Comparison of ENCODE assay signal across 8 mouse cellular contexts in the genomic region with DNA sequence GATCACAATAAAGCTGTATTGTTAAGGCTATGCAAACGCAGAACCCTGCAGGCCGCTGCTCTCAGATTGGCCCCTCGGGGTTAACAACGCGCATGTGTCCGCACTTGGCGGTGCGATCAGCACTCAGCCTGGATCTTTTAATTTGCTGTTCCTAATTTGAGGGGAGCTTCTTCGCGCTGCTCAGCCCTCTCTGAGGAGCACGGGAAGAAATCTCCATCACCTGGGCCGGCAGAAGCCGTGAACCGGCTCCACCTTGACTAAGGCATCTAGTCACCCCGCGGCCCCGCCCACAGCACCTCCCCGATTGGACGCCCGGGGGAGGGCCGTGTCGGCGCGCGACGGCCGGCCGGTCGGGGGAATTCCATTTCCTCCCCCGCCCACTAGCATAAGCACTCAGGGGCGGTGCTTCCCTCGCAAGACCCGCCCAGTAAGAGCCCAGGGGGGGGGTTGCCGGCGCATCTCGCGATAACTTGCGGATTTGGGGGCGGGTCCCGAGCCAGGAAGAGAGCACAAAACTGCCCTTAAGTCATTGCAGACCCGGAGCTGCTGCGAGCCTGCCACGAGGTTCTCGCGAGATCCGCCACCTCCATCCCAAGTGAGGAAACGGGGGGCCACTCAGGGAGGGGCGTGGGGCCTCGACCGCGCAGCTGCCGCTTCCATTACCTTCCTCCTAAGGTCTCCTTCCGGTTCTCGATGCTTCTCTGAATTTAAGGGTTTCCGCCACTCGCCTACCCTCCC. TPM values are rescaled to one million over a fixed set of nuclear protein-coding genes. Genes with fewer than 3 reads are reported as not detected.
DNase-seq lines count a peak whose midpoint lies in the region; ATAC-seq lines count a peak whose summit lies in the region.

Gene Ube2d3, plus strand, starts transcription at position 392 of the 738 bp plus-strand sequence.

- ATAC-seq in inflammation-experienced regulatory T-cells, adult 6 months = peak; percentile 81
- ATAC-seq in megakaryocyte-erythroid progenitor cell, adult 5-6 weeks (replicated peaks; ENCODE audit: low FRiP score, low TSS enrichment, poor library complexity, severe bottlenecking) = peak; percentile 85

- intact Hi-C loops in gastrocnemius, postnatal 14 days (cut with DNase I; ENCODE audit: low total_unique reads) = no loop called here
- intact Hi-C loops in left cerebral cortex, postnatal 10 days (cut with DNase I) = no loop called here

- DNase-seq in adrenal gland, adult (ENCODE audit: inconsistent age in 2 of 2, low spot score in 1 of 2) = peak; percentile 100
- DNase-seq in embryo, embryonic 10.5 days (ENCODE audit: low spot score) = peak; percentile 98
- DNase-seq in gastrocnemius, postnatal 14 days = peak; percentile 99
- DNase-seq in left cerebral cortex, postnatal 10 days (ENCODE audit: extremely low spot score in 1 of 2, low spot score in 2 of 2) = peak; percentile 99
- DNase-seq in right cerebral cortex, postnatal 25 days = peak; percentile 99
- DNase-seq in urinary bladder, postnatal 4 days (ENCODE audit: low spot score in 2 of 2) = peak; percentile 99

RNA-seq across cellular contexts. Expression of gene Ube2d3, which starts in this region (rescaled TPM):
- 100 to 1,000 TPM; 286 to 311 TPM for total RNA-seq in gastrocnemius, postnatal 14 days (2021)
- polyA plus RNA-seq in inflammation-experienced regulatory T-cells, adult 6 months (2017; shearing (Covaris generic)) = 100 to 1,000 TPM; 322 to 504 (median 355) TPM
- total RNA-seq in left cerebral cortex, postnatal 10 days (2021) = 100 to 1,000 TPM; 258 to 268 TPM
- 296 and 439 TPM in 2 replicates for total RNA-seq in megakaryocyte-erythroid progenitor cell, adult 5-6 weeks (2014; fragmentation: Nextera tagmentation)
- total RNA-seq in megakaryocyte-erythroid progenitor cell, adult 5-6 weeks (2017) = 697 and 1,018 TPM in 2 replicates

Comparison
In these comparisons a context has a peak if more than half of its experiments do, and no peak if none do; other contexts are left out.
1. Peak in every context shown above with its lines: DNase-seq and ATAC-seq.